Mouse (Mus musculus) MN1 (cell line): ENCODE data around the gene Pmpcb.

Experiments used
- DNase-seq: peaks from one replicate; pipeline ENCODE4 v3.0.0-alpha.2; 2016; ENCODE audit warnings: low spot score

Pmpcb gene

DNA sequence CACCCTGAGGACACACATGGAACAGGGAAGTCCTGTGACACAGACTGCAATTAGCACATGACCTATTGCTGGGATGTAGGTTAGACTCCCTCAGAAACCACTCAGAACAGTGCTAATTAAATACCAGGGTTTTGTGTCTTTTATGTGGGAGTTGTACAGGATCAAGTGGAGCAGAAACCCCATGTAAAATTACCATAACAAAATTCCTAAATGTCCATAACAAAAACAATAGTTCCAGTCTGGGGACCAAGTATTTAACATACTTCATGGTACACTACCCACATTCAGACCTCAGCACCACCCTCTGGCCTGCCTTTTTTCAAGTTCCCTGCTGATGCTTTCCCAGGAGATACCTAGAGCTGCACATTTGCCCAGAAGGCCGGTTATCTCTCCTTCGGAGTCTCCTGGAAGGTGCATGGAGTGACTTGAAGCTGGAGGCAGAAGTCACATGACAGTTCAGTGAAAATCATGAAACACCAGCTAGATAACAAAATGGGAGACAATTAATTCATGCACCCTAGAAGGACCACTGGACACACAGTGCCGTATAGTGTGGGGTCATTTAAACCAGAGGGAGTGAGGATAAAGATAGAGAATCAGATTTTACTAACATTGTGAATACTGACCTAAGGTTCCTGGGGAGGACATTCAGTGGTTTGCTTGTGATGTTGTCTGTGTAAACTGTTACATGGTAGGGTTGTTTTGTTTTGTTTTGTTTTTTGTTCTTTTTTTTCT, 4.6 kb upstream of the Pmpcb start:
- no peak for DNase-seq

DNA sequence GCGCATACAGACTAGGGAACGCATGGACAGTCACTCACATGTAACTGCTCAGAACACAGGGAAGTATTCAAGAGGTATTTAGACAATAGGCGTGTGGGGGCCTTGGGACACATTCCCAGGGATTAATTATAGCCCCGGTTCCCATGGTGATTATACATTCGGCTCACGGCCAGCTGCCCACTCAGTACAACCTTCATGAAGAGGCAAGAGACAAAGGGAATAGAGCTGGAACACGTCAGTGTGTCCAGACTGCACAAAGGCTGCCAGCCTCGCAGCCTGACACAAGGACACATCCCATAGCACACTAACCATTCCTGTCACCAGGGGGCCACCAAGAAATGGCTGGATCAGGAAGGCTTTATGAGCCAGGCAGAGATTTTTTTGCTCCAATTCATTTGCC, 4.0 kb upstream of the Pmpcb start:
- peak; percentile 56 for DNase-seq

DNA sequence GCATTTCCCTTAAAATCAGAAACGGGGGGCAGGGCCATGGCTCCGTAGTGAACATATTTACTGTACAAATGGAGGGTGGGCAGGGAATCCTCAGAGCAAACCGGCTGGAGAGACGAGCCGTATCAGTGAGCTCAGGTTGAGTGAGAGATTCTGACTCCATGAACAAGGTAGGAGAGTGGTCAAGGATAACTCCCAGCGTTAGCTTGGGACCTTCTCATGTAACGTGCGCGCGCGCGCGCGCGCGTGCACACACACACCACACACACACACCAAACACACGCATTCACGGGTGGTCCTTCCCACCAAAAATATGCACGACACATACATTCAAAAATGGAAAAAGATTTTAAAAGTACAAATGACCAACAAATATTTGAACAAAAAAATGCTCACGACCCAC, 1.8 kb upstream of the Pmpcb start:
- DNase-seq, result no peak

DNA sequence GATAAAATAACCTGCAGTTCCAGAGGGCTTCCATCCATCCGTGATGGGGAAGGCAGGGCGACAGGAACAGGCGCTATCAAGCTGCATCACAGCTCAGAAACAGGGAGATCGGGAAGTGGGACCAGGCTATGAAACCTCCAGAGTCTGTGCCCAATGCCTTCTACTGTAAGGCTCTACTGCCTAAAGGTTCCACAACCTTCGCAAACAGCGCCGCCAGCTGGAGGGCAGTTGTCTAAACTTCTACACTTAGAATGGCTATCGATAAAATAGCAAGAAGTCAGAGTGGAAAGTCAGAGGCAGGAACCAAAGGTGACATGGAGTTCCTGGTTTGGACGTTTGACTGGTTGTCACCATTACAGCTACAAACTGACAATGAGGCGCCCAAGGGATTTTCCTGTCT, 1.4 kb upstream of the Pmpcb start:
- DNase-seq, result peak; percentile 85

DNA sequence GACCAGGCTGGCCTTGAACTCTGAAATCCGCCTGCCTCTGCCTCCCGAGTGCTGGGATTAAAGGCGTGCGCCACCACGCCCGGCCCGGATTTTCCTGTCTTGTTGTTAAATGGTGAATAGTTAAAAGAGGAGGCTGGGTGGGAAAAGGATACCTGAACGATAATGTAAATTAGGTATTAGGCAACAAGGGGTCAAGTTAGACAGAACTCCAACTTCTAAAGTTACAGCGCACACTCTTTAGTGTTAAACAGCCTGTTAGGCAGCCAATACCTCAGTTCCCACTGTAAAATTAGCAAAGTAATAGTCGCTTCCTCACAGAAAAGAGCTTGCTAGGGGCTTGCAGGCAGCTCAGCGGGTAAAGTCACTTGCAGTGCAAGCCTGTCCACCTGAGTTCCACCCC, 895 bp upstream of the Pmpcb start:
- no peak for DNase-seq

DNA sequence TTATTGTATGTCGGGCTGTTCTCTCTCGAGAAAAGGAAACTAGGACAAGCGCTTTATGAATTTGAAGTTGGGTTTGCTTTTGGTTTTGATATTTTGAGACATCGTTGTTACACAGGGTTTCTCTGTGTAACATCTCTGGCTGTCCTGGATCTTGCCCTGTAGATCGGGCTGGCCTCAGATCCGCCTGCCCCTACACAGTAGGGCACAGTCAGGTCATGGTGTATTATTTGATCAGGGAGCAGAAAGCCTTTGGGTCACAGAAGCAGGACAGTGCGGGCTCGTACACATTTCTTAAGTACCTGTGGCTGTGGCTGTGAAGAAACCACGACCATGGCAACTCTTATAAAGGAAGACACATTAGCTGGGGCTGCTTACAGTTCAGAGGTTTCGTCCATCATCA, 679 bp downstream of the Pmpcb start:
- peak; percentile 7 for DNase-seq

DNA sequence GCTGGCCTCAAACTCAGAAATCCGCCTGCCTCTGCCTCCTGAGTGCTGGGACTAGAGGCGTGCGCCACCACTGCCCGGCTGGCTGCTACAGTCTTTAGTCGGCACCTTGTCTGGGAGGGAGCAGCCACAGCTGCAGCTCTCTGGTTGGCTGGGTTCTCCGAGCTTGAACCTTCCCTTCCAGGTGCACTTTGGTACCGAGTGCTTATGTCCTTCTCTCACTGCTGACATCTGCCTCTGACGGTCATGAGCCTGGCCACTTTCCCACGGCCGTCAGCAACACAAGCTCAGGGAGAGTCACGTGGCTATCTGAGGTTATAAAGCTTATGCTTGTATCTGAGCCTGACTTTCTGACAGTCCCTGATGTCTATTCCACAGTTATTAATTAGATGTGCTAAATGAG, 2.2 kb downstream of the Pmpcb start:
- no peak for DNase-seq

DNA sequence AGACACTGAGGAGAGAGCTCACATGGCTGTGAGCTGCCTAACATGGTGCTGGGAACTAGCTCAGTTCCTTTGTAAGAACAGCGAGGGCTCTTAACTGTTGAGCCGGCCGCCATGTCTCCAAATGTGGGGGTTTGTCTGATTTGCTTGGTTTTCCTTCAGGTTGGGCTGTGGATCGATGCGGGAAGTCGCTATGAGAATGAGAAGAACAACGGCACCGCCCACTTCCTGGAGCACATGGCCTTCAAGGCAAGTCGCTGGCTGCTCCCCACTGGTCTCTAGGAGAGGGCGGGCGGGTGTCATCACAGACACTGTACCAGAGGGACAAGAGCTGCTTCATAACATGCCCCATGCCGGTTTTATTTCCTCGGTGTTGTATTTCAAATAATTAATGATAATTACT, 2.9 kb downstream of the Pmpcb start:
- DNase-seq, result no peak

DNA sequence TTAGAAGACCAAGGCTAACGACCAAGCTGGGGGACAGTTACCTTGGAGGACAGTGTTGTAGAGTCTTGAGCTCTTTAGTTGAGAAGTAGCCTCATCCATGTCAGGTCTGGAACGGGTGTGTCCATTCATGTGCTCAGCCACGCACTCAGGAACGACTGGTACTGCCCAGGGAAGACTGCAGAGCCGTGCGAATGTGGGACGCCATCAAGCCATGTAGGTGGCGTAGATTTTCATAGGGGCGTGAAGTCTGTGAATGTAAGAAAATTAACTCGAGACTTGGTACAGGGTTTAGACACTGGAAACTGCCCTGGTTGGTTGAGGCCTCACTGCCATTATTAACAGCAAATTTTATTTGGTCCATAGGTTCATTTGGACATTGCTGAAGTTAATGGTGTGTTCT, 6.7 kb downstream of the Pmpcb start:
- no peak for DNase-seq

DNA sequence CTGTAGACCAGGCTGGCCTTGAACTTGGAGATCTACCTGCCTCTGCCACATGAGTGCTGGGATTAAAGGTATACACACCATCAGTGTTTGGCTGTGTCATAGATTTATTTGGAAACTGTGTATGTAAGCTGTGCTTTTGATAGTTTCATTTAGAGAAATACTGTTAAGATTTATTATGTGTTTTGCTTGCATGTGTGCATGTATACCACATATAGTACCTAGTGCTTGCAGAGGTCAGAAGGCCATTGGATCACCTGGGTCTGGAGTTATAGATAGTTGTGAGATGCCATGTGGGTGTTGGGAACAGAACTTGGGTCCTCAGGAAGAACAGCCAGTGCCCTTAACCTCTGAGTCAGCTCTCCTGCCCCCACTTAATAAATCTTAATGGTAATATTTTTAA, 7.7 kb downstream of the Pmpcb start:
- no peak for DNase-seq

DNA sequence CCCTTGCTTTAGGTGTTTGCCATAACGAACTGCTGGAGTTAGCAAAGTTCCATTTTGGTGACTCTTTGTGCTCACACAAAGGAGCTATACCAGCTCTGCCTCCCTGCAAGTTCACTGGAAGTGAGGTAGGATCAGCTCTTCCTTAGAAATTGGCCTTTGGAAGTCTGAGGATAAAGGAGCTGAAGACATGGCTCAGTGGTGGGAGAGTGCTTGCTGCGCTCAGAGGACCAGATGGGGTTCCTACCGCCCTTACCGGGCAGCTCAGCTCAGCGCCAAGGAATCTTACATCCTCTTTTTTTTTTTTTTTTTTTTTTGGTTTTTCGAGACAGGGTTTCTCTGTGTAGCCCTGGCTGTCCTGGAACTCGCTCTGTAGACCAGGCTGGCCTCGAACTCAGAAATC, 9.0 kb downstream of the Pmpcb start:
- DNase-seq, result no peak

DNA sequence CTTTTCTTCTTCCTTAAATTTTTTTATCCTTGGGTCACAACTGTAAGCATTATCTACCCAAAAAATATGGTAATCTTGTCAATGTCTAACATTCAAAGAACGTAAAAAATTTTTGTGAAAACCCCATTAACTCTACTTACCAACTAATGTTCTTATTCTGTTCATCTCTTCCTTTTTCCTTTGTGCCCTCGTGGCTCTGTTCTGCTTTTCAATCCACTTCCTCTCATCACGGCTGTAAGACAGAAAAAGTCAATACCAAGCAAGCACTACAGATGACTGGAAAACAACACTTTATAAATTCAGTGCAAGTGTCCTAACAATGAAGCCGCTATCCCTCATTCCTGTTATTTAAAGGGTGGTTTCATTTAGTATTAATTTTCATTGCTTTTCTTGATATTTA, 31.6 kb downstream of the Pmpcb start:
- DNase-seq, result no peak

DNA sequence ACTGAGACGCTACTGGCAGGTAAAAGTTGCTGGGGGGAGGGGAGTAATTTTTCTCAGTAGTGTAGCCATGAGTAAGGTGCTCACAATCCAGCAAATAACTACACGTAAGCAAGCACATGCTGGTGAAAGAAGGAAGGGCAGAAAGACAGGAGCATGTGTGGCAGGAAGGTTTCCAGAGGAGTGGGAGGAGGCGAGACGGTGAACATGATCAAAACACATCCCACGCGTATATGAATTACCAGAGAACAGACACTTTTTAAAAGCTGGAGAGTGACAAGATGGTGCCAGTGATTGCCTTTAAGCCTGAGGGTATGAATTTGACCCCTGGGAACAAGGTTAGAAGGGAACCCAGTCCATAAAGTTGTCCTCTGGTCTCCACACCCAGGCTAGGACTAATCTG, 32.9 kb downstream of the Pmpcb start:
- DNase-seq, result no peak

DNA sequence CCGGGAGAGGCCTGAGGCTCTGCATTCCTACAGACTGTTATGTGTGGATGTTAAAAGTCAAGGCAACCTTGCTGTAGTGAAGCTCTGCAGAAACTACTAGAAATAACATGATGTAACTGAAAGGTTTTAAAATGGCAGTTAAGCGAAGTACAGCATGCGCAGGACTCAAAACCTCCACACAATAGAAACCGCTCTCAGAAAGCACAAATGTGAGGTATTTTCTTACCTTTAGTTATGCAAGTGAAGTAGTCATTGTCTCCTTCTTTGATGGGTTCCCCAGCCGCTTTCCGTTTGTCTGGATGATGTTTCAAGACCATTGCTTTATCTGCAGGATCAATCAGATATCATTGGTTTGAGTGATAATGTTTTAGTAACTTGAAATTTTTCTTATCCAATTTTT, 39.5 kb downstream of the Pmpcb start:
- DNase-seq, result no peak

DNA sequence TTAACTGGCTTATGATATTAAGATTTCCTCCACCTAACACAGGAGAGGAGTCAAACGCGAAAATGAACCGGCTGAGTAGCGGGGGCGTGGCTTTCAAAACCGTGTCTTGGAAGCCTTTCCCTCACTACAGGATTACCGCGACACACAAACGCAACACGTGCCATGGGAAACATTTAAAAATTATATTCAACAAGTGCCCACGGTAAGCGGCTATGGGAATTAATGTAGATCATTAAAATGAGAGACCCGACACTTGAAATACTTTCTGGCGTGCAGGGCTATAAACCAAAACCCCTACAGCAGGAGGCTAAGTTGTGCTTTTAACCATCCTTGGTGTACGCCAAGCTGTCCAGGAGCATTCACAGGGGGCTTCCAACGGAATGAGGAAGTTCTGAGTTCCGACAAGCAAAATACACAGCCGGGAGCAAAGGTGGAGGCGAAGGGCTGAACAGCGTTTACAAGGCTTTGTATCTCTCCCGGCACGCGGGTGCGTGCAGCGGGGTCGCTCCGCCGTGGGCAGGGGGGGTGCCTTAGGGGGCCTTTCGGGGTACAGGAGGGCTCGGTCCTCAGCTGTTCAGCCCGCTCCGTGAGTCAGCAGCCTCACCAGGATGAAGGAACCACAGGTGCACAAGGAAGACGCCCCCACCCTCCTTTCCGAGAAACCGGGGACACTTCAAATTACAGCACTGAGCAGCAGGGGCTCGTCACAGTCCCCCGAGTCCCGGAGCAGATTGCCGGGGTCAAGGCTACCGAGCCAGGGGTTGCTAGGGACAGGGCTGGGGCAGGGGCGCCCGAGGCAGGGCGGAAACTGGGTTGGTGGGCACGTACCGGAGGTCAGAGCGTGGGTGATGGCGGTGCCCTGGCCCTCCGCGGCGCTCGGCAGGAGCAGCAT, 47.5 kb downstream of the Pmpcb start:
- DNase-seq, result peak; percentile 29

DNA sequence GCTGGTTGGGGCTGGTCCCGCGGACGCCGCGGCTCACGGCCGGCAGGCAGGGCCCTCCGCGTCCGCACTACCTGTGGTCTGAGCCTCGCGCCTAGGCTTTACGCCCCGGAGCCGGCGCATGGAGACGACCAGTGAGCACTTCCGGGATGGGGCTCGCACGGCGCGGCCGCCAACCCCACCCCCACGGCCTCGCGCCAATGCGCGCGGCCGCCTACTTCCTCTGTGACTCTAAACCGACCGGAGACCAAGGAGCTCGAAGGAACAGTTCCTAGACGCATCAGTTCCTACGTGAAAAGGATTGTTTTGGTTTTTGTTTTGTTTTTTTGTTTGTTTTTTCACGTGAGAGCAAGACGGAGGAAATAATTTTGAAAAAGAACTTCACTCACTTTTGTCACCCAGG, 48.1 kb downstream of the Pmpcb start, which contains the start of the genes Dnajc2 and Psmc2:
Dnajc2 (minus strand) TSS at position 199 of the 400 bp plus-strand sequence.
Psmc2 (plus strand) TSS at position 231 of the 400 bp plus-strand sequence.
- DNase-seq, result peak; percentile 85

DNA sequence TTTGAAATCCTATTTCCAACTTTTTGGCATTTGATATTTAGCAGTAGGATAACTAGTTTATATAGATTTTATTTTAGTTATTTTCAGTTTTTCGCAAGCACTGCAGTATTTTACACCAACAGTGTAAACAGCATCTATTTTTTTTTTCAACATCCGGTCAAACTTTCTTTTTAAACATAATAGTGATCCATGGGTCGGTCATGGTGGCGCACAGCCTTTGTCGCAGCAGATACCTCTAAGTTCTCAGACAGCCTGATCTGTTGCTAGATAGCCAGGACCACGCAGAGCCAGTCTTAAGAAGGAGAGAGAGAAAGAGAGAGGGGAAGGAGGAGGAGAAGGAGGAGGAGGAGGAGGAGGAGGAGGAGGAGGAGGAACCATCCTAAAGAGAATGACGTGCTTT, 48.8 kb downstream of the Pmpcb start:
- DNase-seq, result peak; percentile 20

DNA sequence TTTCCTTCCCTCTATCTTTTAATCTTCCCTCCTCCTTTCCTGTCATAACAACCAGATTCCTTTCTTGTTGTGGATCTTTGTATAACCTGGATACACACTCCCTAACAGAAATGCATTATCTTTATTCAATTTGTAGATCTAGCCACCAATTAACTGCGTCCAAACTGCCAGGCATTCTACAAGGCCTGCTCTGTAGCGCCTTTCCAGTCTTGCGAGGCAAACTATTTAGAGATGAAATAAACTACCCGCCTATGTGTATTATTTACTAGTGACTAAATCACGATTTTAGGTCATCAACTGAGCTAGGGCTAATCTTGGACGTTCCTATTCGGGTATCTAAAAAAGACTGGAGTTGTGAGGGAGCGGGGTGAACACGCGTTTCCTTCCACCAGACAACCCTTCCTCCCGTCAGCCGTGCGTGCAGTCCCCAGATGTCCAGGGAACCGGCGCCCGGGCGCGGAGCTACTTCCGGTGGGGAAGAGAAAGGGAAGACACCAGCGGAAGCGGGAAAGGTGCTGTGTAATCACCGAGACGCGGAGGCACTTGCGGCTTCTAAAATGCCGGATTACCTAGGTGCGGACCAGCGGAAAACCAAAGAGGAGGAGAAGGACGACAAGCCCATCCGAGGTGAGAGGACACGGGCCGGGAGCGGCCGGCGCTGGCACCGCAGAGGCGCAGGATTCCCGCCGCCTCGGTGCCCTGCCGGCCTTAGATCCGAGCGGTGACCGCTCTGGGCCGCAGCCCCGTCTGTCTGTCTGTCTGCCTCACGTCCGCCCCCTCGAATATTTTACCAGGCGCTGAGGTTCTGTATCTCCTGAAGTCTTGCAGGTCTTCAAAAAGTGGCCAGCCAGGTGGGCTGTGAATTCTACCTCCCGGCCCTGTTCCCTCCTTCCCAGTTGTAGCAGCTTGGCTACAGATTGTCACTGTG, 49.6 kb downstream of the Pmpcb start:
- DNase-seq, result peak; percentile 90

DNA sequence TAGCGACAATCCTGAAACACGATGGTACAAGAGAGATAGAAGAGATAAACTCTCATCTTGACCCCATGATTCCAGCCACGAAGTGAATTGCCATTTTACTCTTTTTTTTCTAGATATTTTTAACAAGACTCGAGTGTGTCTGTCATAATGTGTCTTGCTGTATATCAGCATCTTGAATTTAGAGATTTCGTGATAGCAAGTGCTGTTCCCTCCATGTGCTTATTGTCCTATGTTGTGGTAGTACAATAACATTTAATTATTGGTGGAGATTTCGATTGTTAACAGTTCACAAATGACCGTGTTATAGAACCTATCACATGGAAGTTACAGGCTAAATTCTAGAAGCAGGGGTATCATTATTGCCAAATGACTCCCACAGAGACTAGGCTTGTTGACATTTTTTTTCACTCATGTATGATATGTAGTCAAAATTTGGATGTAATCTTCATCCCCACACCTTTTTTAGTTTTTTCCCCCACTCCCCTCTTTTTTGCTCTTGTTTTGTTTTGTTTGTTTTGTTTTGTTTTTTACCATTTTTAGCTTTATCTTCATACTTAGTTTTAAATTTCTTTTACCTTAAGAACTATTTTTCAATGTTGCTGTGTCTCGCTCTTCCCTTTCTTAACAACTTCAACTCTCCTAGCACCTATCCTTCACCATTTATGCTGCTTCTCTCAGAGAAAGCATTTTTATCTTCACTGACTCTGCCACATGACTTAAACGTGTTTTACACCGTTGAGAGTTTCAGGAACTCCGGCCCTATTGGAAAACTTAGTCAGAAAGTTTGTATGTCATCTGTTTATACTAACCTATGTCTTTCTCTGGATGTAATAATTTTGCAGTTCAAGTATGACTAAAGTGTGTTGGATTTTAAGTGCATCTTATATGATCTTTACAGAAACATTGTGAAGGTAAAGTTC, 50.5 kb downstream of the Pmpcb start:
- DNase-seq, result no peak

DNA sequence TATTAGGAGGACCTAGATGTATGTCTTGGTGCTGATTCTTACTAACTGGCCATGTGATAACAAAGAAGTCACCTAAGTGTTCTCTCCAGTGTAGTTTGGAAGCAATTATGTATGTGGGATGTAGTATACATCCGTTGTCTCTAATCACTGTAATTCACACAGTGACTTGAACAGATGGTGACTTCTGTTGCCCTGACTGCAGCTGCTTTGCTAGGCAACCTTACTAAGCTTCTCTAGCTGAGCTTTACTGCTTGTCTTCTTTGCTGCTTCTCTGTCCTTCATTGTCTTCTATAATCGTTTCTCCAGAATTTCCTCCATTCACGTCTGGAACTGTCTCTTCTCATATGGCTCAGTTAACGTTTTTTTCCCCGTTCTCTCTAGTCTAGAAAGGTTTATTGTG, 52.1 kb downstream of the Pmpcb start:
- DNase-seq, result no peak

DNA sequence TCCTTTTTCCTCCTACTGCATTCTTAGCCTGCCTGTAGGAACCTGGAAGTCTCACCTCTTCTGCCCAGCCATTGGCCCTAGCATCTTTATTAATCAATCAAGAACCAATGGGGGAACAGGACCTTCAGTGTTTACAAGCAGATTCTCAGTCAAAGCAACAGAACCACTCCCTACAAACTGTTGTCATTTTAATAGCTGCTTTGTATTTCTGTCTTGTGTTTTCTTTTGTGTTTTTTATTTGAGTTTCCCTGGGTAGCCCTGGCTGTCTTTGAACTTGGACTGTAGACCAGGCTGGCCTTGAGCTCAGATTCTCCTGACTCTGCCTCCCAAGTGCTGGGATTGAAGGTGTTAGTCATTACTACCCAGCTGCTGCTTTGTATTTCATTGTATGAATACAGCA, 55.2 kb downstream of the Pmpcb start:
- no peak for DNase-seq
